Mouse (Mus musculus): ENCODE results near the gene Fam207a.

Fam207a gene

DNA sequence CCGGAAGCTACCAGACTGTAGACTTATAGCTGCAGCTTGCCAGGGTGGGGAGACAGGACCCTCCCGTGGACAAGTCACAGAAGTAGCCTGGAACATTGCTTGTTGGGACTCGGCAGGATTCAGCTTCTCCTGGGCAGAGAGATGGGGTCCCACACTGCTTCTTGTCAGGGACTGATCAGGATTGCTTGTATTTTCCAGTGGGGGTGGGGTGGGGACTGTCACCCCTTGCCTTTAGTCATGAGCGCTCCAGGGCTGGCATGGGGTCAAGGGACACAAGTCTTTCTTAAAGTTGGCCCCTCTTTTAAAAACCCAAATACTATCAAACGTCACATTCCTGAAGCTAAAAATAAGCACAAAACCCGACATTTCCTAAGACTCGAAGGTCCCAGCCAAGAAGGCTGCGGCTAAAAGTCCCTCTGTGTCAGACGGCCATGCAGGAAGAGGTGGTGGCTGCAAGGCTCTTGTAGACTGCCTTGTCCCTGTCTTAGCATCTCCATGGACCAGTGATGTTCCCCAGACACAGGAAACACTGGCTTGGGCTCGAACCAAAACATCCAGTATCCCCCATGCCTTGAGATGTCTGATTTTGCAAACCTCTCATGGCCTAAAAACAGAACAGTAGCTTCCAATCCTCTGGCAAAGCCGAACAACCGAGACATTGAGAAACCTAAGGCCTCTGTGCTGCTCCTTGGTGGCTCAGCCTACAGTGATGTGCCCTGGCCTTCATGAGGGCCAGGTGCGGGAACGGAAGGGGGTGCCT lies 60.2 kb downstream of the Fam207a start:
- no peak for DNase-seq (ENCODE audit: low spot score)

- no peak for DNase-seq (ENCODE audit: low spot score)
Measured at GRCm38 (mm10) chr10:77454795-77455194, 60.8 kb downstream of the Fam207a start.

DNA sequence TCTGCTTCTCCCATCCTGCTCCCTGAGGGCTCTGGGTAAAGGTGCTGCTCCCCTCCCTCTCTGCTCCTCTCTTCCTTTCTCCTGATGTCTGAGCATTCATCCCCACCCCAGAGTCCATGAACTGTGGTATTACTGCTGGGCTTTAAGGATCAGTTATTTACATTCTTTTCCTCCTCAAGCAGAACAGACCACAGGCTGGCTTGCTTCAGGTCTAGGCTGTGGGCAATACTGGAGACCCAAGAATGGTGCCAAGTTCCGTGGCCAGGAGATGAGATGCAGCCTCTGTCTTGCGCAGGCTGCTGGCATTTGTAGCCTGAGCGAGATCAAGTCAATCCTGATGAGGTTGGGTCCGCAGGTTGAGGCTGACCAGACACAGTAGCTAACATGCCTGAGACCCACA lies 63.8 kb downstream of the Fam207a start:
- no peak for DNase-seq (ENCODE audit: low spot score)

DNA sequence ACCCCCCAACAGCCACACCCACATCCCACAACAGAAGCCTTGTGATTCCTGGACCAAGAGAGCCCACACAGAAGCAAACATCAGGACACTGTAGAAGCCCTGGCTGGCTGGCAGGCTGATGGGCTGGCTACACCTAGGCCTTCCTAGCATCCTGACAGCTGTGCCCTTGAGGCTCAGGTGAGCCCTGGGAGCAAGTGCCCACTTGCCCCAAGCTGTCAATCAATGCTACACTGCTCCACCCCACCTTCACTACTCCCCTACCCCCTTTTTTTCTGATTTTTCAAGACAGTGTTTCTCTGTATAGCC lies 65.5 kb downstream of the Fam207a start:
- DNase-seq (ENCODE audit: low spot score) = no peak

DNA sequence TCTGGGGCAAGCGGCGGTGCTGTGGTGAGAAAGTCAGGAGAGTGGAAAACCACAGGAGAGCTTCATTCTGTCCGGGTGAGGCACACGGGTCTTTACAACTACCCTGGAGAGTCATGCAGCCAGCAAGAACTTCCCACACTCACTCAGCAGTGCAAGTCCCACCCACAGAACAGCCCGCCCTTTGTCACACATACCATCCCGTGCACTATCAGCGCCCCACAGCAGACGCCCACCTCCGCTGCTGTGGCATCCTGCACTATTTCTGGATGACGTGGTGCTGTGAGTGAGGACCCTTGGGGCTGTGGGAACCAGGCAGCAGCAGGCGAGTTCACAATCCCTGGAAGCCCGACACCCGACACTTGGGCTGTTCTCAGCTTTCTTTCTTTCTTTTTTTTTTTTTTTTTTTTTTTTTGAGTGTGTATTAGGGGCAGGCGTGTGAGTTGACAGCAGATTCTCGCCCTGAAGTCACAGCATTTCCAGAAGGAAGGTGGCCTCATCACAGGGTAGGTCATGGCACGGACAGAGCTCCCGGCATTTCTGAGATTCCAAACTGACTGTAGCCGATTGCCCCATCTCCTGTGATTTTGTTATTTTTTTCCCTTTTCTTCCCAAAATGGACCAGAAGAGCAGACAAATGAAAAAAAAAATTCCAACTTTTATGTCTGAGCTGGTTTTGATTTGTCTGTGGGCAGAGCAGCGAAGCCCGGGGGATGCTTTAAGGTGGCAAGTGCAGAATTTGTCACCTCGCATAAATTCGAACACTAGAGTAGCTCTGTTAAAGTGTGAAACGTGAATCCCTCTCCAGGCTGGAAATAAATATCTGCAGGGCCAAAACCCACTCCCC lies 66.0 kb downstream of the Fam207a start:
- no peak for DNase-seq (ENCODE audit: low spot score)

DNA sequence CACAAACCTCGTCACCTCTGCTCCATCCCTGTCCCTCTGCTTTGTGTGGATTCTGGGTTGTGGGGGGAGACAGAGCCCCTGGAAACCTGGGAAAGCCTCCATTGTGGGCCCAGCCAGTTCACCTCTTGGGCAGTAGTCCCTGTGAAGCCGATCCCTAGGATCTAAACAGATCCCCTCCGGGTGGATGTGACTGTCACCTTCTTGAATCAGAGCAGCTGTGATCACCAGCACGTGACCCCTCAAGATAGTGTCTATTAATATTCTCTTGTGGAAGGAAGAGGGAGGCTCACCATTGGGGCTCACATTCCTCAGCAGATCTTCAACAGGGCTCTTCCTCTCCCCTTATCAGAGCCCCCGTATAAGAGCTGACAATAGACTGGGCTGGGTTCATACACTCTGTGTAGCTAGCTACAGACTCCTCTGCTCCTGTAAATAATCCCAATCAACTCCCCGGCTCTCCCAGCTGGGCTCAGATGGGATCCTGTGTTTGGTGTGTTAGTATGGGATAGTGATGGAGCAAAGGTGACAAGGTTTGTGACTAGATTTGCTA lies 66.8 kb downstream of the Fam207a start:
- no peak for DNase-seq (ENCODE audit: low spot score)

DNA sequence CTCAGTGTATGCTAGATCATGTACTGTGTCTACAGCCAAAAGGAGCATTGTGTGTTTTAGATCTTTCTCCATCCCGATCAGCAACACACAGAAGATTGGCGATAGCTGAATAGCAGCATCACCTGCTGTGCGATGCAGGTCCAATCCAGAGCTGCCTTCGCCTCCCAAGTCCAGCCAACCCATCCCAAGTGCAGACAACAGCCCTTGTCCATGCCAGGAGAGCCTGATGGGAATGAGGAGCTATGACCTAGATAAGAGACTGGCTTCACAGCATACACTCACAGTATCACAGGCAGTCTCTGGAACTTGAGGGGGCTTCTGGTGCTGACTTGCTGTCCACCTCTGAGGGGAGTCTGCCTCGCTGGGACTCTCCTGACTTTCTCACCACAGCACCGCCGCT lies 67.4 kb downstream of the Fam207a start:
- DNase-seq (ENCODE audit: low spot score) = no peak

- no peak for DNase-seq (ENCODE audit: low spot score)
Measured at GRCm38 (mm10) chr10:77447755-77448154, 67.8 kb downstream of the Fam207a start.

DNA sequence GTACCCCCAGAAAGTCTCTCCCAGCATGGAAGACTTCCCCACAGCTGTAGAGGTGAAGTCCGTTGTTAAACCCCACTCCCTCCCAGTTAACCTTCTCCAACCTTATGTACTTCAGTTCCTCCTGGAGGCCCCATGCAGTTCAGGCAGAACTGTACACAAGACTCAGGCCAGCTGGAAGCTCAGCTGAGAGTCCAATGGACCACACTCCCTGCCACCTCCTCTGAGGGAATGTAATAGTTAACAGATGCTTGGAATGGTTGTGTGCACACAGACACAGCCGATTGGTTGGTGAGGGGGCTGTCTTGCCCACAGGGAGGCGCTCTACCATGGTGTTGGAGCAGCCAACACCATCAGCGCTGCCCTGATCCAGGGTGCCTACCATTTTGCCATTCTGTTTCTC lies 73.3 kb downstream of the Fam207a start:
- no peak for DNase-seq (ENCODE audit: low spot score)

GRCm38 (mm10) chr10:77441812-77442211 lies 73.8 kb downstream of the Fam207a start:
- DNase-seq (ENCODE audit: low spot score) = no peak

DNA sequence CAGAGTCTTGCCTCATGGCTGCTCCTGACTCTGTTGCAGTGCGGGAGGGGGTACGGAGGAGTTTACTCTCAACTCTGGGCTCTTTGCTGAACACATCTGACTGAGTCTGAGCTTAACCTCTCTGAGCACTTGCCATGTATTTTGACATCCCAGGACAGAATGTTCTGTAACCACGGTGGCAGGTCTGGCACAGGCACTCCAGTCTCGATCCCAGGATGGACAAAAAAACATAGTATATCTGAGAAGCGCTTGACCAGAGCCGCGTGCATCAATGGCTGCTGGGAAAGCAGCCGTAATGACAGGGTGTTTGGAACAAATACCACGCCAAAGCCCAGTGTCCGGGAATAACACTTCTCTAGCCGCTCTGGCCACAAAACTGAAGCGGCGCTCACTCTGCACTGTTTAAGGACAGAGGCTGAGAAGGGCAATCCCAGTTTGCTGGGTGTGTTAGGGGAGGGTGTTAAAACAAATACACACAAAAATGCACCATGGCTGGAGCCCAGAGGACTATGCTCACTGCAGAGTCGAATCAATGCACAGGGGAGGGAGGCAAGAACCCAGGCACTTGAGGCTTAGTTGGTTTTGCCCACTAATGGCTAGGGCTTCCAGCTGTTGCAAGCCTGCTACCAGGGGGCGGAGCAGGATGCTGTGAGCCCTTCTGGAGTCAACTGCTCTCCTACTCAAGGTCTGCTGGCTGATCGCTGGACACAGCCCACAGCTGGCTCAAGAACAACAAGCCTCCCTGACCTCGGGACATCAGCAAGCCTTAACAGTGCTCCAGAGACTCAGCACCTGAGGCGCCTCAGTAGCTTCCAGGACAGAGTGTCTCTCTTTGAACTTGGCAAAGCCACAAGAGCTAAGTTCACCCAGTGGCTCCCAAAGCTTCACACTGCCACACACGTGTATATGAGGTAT lies 74.5 kb downstream of the Fam207a start:
- no peak for DNase-seq (ENCODE audit: low spot score)

- no peak for DNase-seq (ENCODE audit: low spot score)
Measured at GRCm38 (mm10) chr10:77440286-77440685, 75.3 kb downstream of the Fam207a start.

DNA sequence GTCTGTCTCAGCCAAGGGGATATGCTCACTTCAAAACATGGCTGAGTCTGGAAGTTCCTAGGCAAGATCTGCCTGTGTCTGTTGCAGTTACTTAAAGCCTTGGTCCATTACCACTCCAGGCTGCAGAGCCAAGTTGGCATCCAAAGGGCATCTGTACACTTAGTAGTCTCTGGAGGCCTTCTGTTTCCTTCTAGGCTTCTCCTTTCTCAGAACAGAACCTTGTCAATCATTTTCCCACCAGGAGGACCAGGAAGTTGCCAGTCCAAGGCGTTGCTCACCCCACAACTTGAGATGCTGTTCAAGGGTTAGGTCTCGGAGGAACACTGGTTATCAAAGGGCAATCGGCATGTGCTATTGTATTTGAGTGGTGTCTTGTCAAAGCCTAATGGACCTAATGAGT lies 76.6 kb downstream of the Fam207a start:
- no peak for DNase-seq (ENCODE audit: low spot score)

- DNase-seq (ENCODE audit: low spot score) = no peak
Measured at GRCm38 (mm10) chr10:77438021-77438420, 77.6 kb downstream of the Fam207a start.
